15 mouse cellular contexts compared by ENCODE assay signal in the genomic region with DNA sequence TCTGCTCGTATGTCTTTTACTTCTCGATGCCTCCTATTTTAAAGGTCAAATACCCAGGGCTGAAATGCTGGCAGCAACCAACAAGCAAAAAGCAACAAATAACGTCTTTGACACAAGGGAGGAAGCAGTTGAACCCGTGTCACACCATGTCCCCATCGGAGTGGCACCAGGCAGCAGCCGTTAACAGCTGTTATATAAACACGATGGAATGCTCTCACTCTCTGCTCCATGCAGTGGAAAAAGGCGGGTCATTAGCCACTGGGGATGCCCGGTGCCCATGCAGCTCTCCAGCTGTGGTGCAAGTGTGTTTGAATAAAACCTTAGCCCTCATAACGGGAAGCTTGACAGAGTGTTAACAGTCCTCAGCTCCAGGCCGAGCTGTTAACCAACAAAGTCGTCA.
A peak's percentile ranks its signal among the peaks of the same experiment; 100 is the strongest.
DNase-seq lines count a peak whose midpoint lies in the region; ATAC-seq lines count a peak whose summit lies in the region.
"Had no signal": no experiment of that assay in that cellular context is flagged by ENCODE, and none has a peak within 500 bp of the region (broad histone marks: within the 10 kb centered on the region; RNA-seq: fewer than 3 reads in every experiment).

No protein-coding gene starts in this region.

- H3K4me2 ChIP-seq in limb, embryonic 11.5 days (ENCODE audit: low read depth, severe bottlenecking): no peak overlapping the region
- H3K4me2 ChIP-seq: heart, embryonic 15.5 days; hindbrain, embryonic 15.5 days had no signal

- DNase-seq in embryo, embryonic 10 days (ENCODE audit: low spot score): peak; percentile 6
- no peak for DNase-seq in embryo, embryonic 9.5 days (ENCODE audit: extremely low spot score)
- peak; percentile 78 for DNase-seq in forelimb bud, embryonic 11.5 days (ENCODE audit: low read depth, low spot score)
- DNase-seq in limb, embryonic 11.5 days (ENCODE audit: low spot score): peak; percentile 68
- DNase-seq in lung, postnatal 10 days: peak; percentile 60
- DNase-seq in yolk sac, embryonic 10.5 days (ENCODE audit: low spot score): no peak
- no peak for DNase-seq in adrenal gland, adult 18-20 months (ENCODE audit: low spot score in 2 of 2)
- no peak for DNase-seq in urinary bladder, postnatal 36 days (ENCODE audit: low spot score in 2 of 2)
- DNase-seq: cerebellum, postnatal 14 days; layer of hippocampus, adult 9-11 months; spleen, adult 18-20 months had no signal

- ATAC-seq in limb, embryonic 11.5 days (ENCODE audit: insufficient number of reproducible peaks, low FRiP score, low TSS enrichment, low read depth): peak; percentile 75
- ATAC-seq: Patski had no signal

- H3K27ac ChIP-seq in limb, embryonic 11.5 days (replicated peaks; ENCODE audit: low read depth, low read length): no peak overlapping the region
- H3K27ac ChIP-seq: heart, embryonic 15.5 days; hindbrain, embryonic 15.5 days had no signal

- no peak overlapping the region for H3K4me3 ChIP-seq in limb, embryonic 11.5 days (ENCODE audit: low read depth, low read length)
- H3K4me3 ChIP-seq: heart, embryonic 15.5 days; hindbrain, embryonic 15.5 days; megakaryocyte, embryonic 14.5 days had no signal

- H3K36me3 ChIP-seq in limb, embryonic 11.5 days (ENCODE audit: control insufficient read depth, insufficient read depth, low read length): no peaks in the 10 kb centered on the region
- H3K36me3 ChIP-seq: heart, embryonic 15.5 days; hindbrain, embryonic 15.5 days had no signal

- H3K9me3 ChIP-seq in limb, embryonic 11.5 days (ENCODE audit: control insufficient read depth, low read length): no peaks in the 10 kb centered on the region
- H3K9me3 ChIP-seq: heart, embryonic 15.5 days; hindbrain, embryonic 15.5 days had no signal

- peaks cover 7% of the 10 kb centered on the region for H3K27me3 ChIP-seq in limb, embryonic 11.5 days (ENCODE audit: control insufficient read depth, insufficient read depth, low read length)
- H3K27me3 ChIP-seq: heart, embryonic 15.5 days; hindbrain, embryonic 15.5 days; megakaryocyte, embryonic 14.5 days; Patski had no signal

- H3K9ac ChIP-seq in limb, embryonic 11.5 days (ENCODE audit: low read length): no peak overlapping the region
- H3K9ac ChIP-seq: heart, embryonic 15.5 days; hindbrain, embryonic 15.5 days had no signal

- 13% methylated on average over 12 of the region's 12 CpGs for WGBS in limb, embryonic 11.5 days

- H3K4me1 ChIP-seq in limb, embryonic 11.5 days (ENCODE audit: control insufficient read depth, insufficient read depth, low read length): peaks cover 3% of the 10 kb centered on the region; the same call in 1 of the 2 replicates
- H3K4me1 ChIP-seq: heart, embryonic 15.5 days; hindbrain, embryonic 15.5 days; megakaryocyte, embryonic 14.5 days had no signal

Comparison
In these comparisons a context has a peak if more than half of its experiments do, and no peak if none do; other contexts are left out.
1. DNase-seq: peak in embryo, embryonic 10 days (single experiment), forelimb bud, embryonic 11.5 days (single experiment), limb, embryonic 11.5 days (single experiment) and lung, postnatal 10 days (single experiment); none in embryo, embryonic 9.5 days (single experiment), yolk sac, embryonic 10.5 days (single experiment), adrenal gland, adult 18-20 months (0 of 2) and urinary bladder, postnatal 36 days (0 of 2).